Mouse (Mus musculus) gastrocnemius, adult 8-10 months (tissue): Measurements from ENCODE around the gene Gmppa. TPM values are rescaled to one million over a fixed set of nuclear protein-coding genes. Genes with fewer than 3 reads are reported as not detected.

ENCODE experiments used
- DNase-seq, 2 experiments: peaks; one replicate each; pipeline ENCODE4 v3.0.0; 2022; ENCODE audit warnings: low spot score in 2 of 2
- total RNA-seq, 4 experiments: library from RNA; stranded (reverse); gene quantifications; 2 replicates each; pipeline ENCODE4 v1.2.4; 2022

Gene Gmppa
- total RNA-seq, 4 experiments from 2014 or later: 41.1 to 50.3 (median 42.8) TPM

GRCm38 (mm10) chr1:75480735-75481134 is 45.0 kb downstream of the Gmppa start:
- no peak for DNase-seq

- no peak for DNase-seq
Observed at GRCm38 (mm10) chr1:75486561-75486960, 50.8 kb downstream of the Gmppa start.

- DNase-seq: no peak
Observed at GRCm38 (mm10) chr1:75487040-75487404, 51.3 kb downstream of the Gmppa start.

- DNase-seq: no peak
Observed at GRCm38 (mm10) chr1:75487405-75488161, 51.9 kb downstream of the Gmppa start.

- DNase-seq: no peak
Observed at GRCm38 (mm10) chr1:75490785-75491551, 55.2 kb downstream of the Gmppa start.

- DNase-seq: no peak
Observed at GRCm38 (mm10) chr1:75492579-75493170, 56.9 kb downstream of the Gmppa start.

Other genes starting within 250 kb of the Gmppa start
- gene Ankzf1, start 243.8 kb upstream of the Gmppa start, total RNA-seq: 1 to 10 TPM; 3.4 to 5.9 (median 4.2) TPM
- gene Atg9a, start 243.7 kb upstream of the Gmppa start, total RNA-seq: 100 to 1,000 TPM in 3 of 4 experiments, 10 to 100 TPM in 1; 98.1 to 122 (median 111) TPM
- 1 to 10 TPM in 2 of 4 experiments, under 1 TPM in 2; 0.73 to 2.3 (median 1.3) TPM for gene Glb1l, start 225.1 kb upstream of the Gmppa start, total RNA-seq
- gene Stk16, start 225.1 kb upstream of the Gmppa start, total RNA-seq: 10 to 100 TPM; 15.2 to 20.5 (median 19.6) TPM
- gene Tuba4a, start 216.1 kb upstream of the Gmppa start, total RNA-seq: 1,000 to 10,000 TPM; 1,243 to 1,380 (median 1,348) TPM
- not detected for gene A630095N17Rik, start 203.8 kb upstream of the Gmppa start, total RNA-seq
- gene Dnajb2, start 199.5 kb upstream of the Gmppa start, total RNA-seq: 10 to 100 TPM; 84.3 to 97.1 (median 85.1) TPM
- gene Ptprn, start 171.4 kb upstream of the Gmppa start, total RNA-seq: under 1 TPM in 3 of 4 experiments, not detected in 1; 0.07 to 0.31 (median 0.08) TPM
- gene Resp18, start 157.5 kb upstream of the Gmppa start, total RNA-seq: not detected
- 10 to 100 TPM; 38.7 to 46.5 (median 44.1) TPM for gene Dnpep, start 117.9 kb upstream of the Gmppa start, total RNA-seq
- 1,000 to 10,000 TPM; 2,187 to 2,605 (median 2,481) TPM for gene Des, start 75.6 kb upstream of the Gmppa start, total RNA-seq
- 100 to 1,000 TPM; 283 to 320 (median 317) TPM for gene Speg, start 60.6 kb upstream of the Gmppa start, total RNA-seq
- gene Asic4, start 14.5 kb downstream of the Gmppa start, total RNA-seq: not detected
- 1 to 10 TPM; 2.0 to 3.5 (median 2.5) TPM for gene Chpf, start 43.4 kb downstream of the Gmppa start, total RNA-seq
- gene Tmem198, start 43.6 kb downstream of the Gmppa start, total RNA-seq: not detected
- gene Obsl1, start 70.5 kb downstream of the Gmppa start, total RNA-seq: 10 to 100 TPM; 22.2 to 38.4 (median 28.3) TPM
- 1 to 10 TPM in 3 of 4 experiments, under 1 TPM in 1; 0.59 to 2.0 (median 1.5) TPM for gene Inha, start 71.1 kb downstream of the Gmppa start, total RNA-seq
- 1 to 10 TPM; 7.1 to 9.9 (median 8.8) TPM for gene Stk11ip, start 85.6 kb downstream of the Gmppa start, total RNA-seq
- gene Slc4a3, start 110.3 kb downstream of the Gmppa start, total RNA-seq: 1 to 10 TPM; 4.8 to 9.8 (median 7.4) TPM